In genomic region chr11:58193860-58194520, GRCm38 (mm10) we compare ENCODE assay signal across 16 mouse cellular contexts. TPM values are rescaled to one million over a fixed set of nuclear protein-coding genes. Genes with fewer than 3 reads are reported as not detected.
DNase-seq lines count a peak whose midpoint lies in the region; ATAC-seq and TF ChIP-seq lines count a peak whose summit lies in the region.
"Had no signal": no experiment of that assay in that cellular context is flagged by ENCODE, and none has a peak within 500 bp of the region (broad histone marks: within the 10 kb centered on the region; RNA-seq: fewer than 3 reads in every experiment).

No protein-coding gene starts in this region.

- TF ChIP-seq EP300 in heart, adult 2 months (IDR thresholded peaks at IDR 0.05; ENCODE audit: insufficient read depth, low read depth, low read length): no peak

- H3K36me3 ChIP-seq in heart, adult 2 months (ENCODE audit: control insufficient read depth, insufficient read depth, low read length): no peaks in the 10 kb centered on the region
- H3K36me3 ChIP-seq in intestine, postnatal 0 days (ENCODE audit: control insufficient read depth, insufficient read depth): no peaks in the 10 kb centered on the region
- no peaks in the 10 kb centered on the region for H3K36me3 ChIP-seq in intestine, embryonic 15.5 days
- peaks cover 7% of the 10 kb centered on the region for H3K36me3 ChIP-seq in megakaryocyte, embryonic 14.5 days (replicated peaks; ENCODE audit: low read length)
- H3K36me3 ChIP-seq in small intestine, adult 2 months (ENCODE audit: control insufficient read depth, insufficient read depth, low read length): peaks cover 11% of the 10 kb centered on the region
- H3K36me3 ChIP-seq: embryonic facial prominence, embryonic 13.5 days; hindbrain, embryonic 15.5 days; liver, embryonic 13.5 days had no signal

- no peaks in the 10 kb centered on the region for H3K9me3 ChIP-seq in intestine, postnatal 0 days (ENCODE audit: control insufficient read depth)
- no peaks in the 10 kb centered on the region for H3K9me3 ChIP-seq in intestine, embryonic 15.5 days
- H3K9me3 ChIP-seq in megakaryocyte, embryonic 14.5 days: no peaks in the 10 kb centered on the region; the same call in 1 of the 2 replicates
- H3K9me3 ChIP-seq: embryonic facial prominence, embryonic 13.5 days; hindbrain, embryonic 15.5 days; liver, embryonic 13.5 days had no signal

- H3K79me2 ChIP-seq in heart, adult 2 months (replicated peaks; ENCODE audit: control insufficient read depth, insufficient read depth, low read length): no peaks in the 10 kb centered on the region

- peak overlapping the region; percentile 63 for H3K27ac ChIP-seq in heart, adult 2 months
- H3K27ac ChIP-seq in intestine, postnatal 0 days (ENCODE audit: low read depth, low read length): no peak overlapping the region
- no peak overlapping the region for H3K27ac ChIP-seq in intestine, embryonic 15.5 days
- peak overlapping the region; percentile 35; the same call in 1 of the 2 replicates for H3K27ac ChIP-seq in small intestine, adult 2 months (ENCODE audit: insufficient read depth, low read depth, low read length)
- H3K27ac ChIP-seq: embryonic facial prominence, embryonic 13.5 days; hindbrain, embryonic 15.5 days; liver, embryonic 13.5 days had no signal

- no peak overlapping the region for H3K9ac ChIP-seq in heart, adult 2 months (ENCODE audit: low read depth, low read length)
- peak overlapping the region; percentile 23; the same call in 1 of the 2 replicates for H3K9ac ChIP-seq in intestine, postnatal 0 days (ENCODE audit: low read depth, low read length)
- H3K9ac ChIP-seq in intestine, embryonic 15.5 days: no peak overlapping the region
- H3K9ac ChIP-seq: embryonic facial prominence, embryonic 13.5 days; hindbrain, embryonic 15.5 days; liver, embryonic 13.5 days had no signal

- no peak for TF ChIP-seq CTCF in heart, adult 2 months (IDR thresholded peaks at IDR 0.05)
- no peak for TF ChIP-seq CTCF in intestine, postnatal 0 days (IDR thresholded peaks at IDR 0.05; ENCODE audit: low read depth)
- TF ChIP-seq CTCF in small intestine, adult 2 months (IDR thresholded peaks at IDR 0.05; ENCODE audit: extremely low read depth, insufficient read length, insufficient replicate concordance, low read depth, low read length): no peak

- no peak overlapping the region for H3K4me3 ChIP-seq in heart, adult 2 months
- no peak overlapping the region for H3K4me3 ChIP-seq in intestine, postnatal 0 days (ENCODE audit: low read depth, low read length)
- H3K4me3 ChIP-seq in intestine, embryonic 15.5 days (replicated peaks): no peak overlapping the region
- H3K4me3 ChIP-seq in megakaryocyte, embryonic 14.5 days (replicated peaks): peak overlapping the region; percentile 86
- H3K4me3 ChIP-seq in small intestine, adult 2 months (ENCODE audit: low read depth, low read length): no peak overlapping the region
- H3K4me3 ChIP-seq: embryonic facial prominence, embryonic 13.5 days; hindbrain, embryonic 15.5 days; liver, embryonic 13.5 days had no signal

- ATAC-seq in intestine, postnatal 0 days: no peak
- no peak for ATAC-seq in intestine, embryonic 15.5 days
- ATAC-seq in megakaryocyte, adult 5-6 weeks (ENCODE audit: poor library complexity, severe bottlenecking): no peak

- DNase-seq in heart, adult 2 months: no peak
- DNase-seq in heart, postnatal 14 days: no peak
- DNase-seq in thymus, postnatal 10 days (ENCODE audit: low spot score in 2 of 2): no peak
- DNase-seq: cerebellum, postnatal 14 days; gastrocnemius, postnatal 25 days; kidney, adult 2 months; liver, embryonic 13.5 days; right cerebral cortex, adult 18-20 months; spleen, adult 18-20 months had no signal

- H3K4me2 ChIP-seq in intestine, postnatal 0 days (replicated peaks; ENCODE audit: low read depth): no peak overlapping the region
- no peak overlapping the region for H3K4me2 ChIP-seq in intestine, embryonic 15.5 days (replicated peaks)
- H3K4me2 ChIP-seq: embryonic facial prominence, embryonic 13.5 days; hindbrain, embryonic 15.5 days; liver, embryonic 13.5 days had no signal

- no peaks in the 10 kb centered on the region for H3K27me3 ChIP-seq in heart, adult 2 months (ENCODE audit: control insufficient read depth, insufficient read depth, low read length)
- H3K27me3 ChIP-seq in intestine, postnatal 0 days (replicated peaks; ENCODE audit: control insufficient read depth, insufficient read depth, low read length): no peaks in the 10 kb centered on the region
- no peaks in the 10 kb centered on the region for H3K27me3 ChIP-seq in intestine, embryonic 15.5 days (replicated peaks)
- H3K27me3 ChIP-seq in megakaryocyte, embryonic 14.5 days (replicated peaks): no peaks in the 10 kb centered on the region
- H3K27me3 ChIP-seq in small intestine, adult 2 months (ENCODE audit: control insufficient read depth, insufficient read depth, low read length): no peaks in the 10 kb centered on the region
- H3K27me3 ChIP-seq: embryonic facial prominence, embryonic 13.5 days; hindbrain, embryonic 15.5 days had no signal

- peaks cover 7% of the 10 kb centered on the region for H3K4me1 ChIP-seq in heart, adult 2 months (ENCODE audit: control insufficient read depth, insufficient read depth, low read length)
- no peaks in the 10 kb centered on the region for H3K4me1 ChIP-seq in intestine, postnatal 0 days (replicated peaks; ENCODE audit: control insufficient read depth, insufficient read depth, low read length)
- 0 out of 2 replicates have a peak, but pooled peaks cover 3% of the 10 kb centered on the region for H3K4me1 ChIP-seq in intestine, embryonic 15.5 days (replicated peaks)
- peaks cover 86% of the 10 kb centered on the region for H3K4me1 ChIP-seq in megakaryocyte, embryonic 14.5 days
- peaks cover 6% of the 10 kb centered on the region; the same call in 1 of the 2 replicates for H3K4me1 ChIP-seq in small intestine, adult 2 months (ENCODE audit: control insufficient read depth, insufficient read depth, insufficient read length, low read length)
- H3K4me1 ChIP-seq: embryonic facial prominence, embryonic 13.5 days; hindbrain, embryonic 15.5 days had no signal

- 36% methylated on average over 4 of the region's 4 CpGs for WGBS in heart, adult 2 months
- 41% methylated on average over 4 of the region's 4 CpGs for WGBS in intestine, postnatal 0 days
- WGBS in intestine, embryonic 15.5 days: 45% methylated on average over 4 of the region's 4 CpGs
- WGBS in small intestine, adult 2 months: 50% methylated on average over 4 of the region's 4 CpGs

- intact Hi-C loops in heart, adult 2 months (cut with DNase I): no loop called here
- intact Hi-C loops in heart, postnatal 14 days (cut with DNase I): no loop called here

- TF ChIP-seq POLR2A in heart, adult 2 months (IDR thresholded peaks at IDR 0.05; ENCODE audit: insufficient read depth, low read depth, low read length): no peak
- no peak for TF ChIP-seq POLR2A in small intestine, adult 2 months (IDR thresholded peaks at IDR 0.05; ENCODE audit: low read depth, low read length)

RNA-seq across cellular contexts. Expression of gene Igtp, which starts 5.4 kb away (rescaled TPM):
- 10 to 100 TPM in 1 of 2 experiments, 1 to 10 TPM in 1; 9.3 to 12.4 TPM for total RNA-seq in heart, adult 2 months (2021)
- 14.1 and 16.4 TPM in 2 replicates for polyA plus RNA-seq in heart, adult 2 months (2012; rRNA removed)
- total RNA-seq in heart, postnatal 14 days (2021): 1 to 10 TPM; 3.8 to 4.8 TPM
- polyA plus RNA-seq in intestine, postnatal 0 days (2015; fragmentation: Nextera tagmentation; extraction: Ambion mirVana): 10.9 and 11.5 TPM in 2 replicates
- 5.0 and 5.6 TPM in 2 replicates for polyA plus RNA-seq in intestine, embryonic 15.5 days (2015; fragmentation: Nextera tagmentation; extraction: Ambion mirVana)
- 15.1 and 23.5 TPM in 2 replicates for polyA plus RNA-seq in megakaryocyte, embryonic 14.5 days (2012; ENCODE audit: insufficient read depth, low replicate concordance)
- 21.0 and 23.8 TPM in 2 replicates for total RNA-seq in megakaryocyte, adult 5-6 weeks (2015)
- 14.0 and 16.0 TPM in 2 replicates for total RNA-seq in megakaryocyte, adult 5-6 weeks (2017)
- 10.8 and 27.7 TPM in 2 replicates for polyA plus RNA-seq in small intestine, adult 2 months (2012; rRNA removed)

RNA-seq across cellular contexts. Expression of gene Irgm2, which starts 5.4 kb away (rescaled TPM):
- total RNA-seq in heart, adult 2 months (2021): 10 to 100 TPM; 10.6 to 16.4 TPM
- 11.9 and 18.3 TPM in 2 replicates for polyA plus RNA-seq in heart, adult 2 months (2012; rRNA removed)
- total RNA-seq in heart, postnatal 14 days (2021): 1 to 10 TPM; 6.9 to 7.0 TPM
- 5.4 and 6.4 TPM in 2 replicates for polyA plus RNA-seq in intestine, postnatal 0 days (2015; fragmentation: Nextera tagmentation; extraction: Ambion mirVana)
- polyA plus RNA-seq in intestine, embryonic 15.5 days (2015; fragmentation: Nextera tagmentation; extraction: Ambion mirVana): 3.8 TPM in 2 replicates
- 0.48 and 2.1 TPM in 2 replicates for polyA plus RNA-seq in megakaryocyte, embryonic 14.5 days (2012; ENCODE audit: insufficient read depth, low replicate concordance)
- 19.7 and 23.3 TPM in 2 replicates for total RNA-seq in megakaryocyte, adult 5-6 weeks (2015)
- 18.2 and 18.7 TPM in 2 replicates for total RNA-seq in megakaryocyte, adult 5-6 weeks (2017)
- 7.1 and 22.7 TPM in 2 replicates for polyA plus RNA-seq in small intestine, adult 2 months (2012; rRNA removed)

RNA-seq across cellular contexts. Expression of gene Mrpl22, which starts 22.5 kb away (rescaled TPM):
- 10 to 100 TPM; 50.7 to 53.9 TPM for total RNA-seq in heart, adult 2 months (2021)
- polyA plus RNA-seq in heart, adult 2 months (2012; rRNA removed): 48.4 and 48.6 TPM in 2 replicates
- 10 to 100 TPM; 47.1 to 49.9 TPM for total RNA-seq in heart, postnatal 14 days (2021)
- 86.2 and 90.1 TPM in 2 replicates for polyA plus RNA-seq in intestine, postnatal 0 days (2015; fragmentation: Nextera tagmentation; extraction: Ambion mirVana)
- 126 and 128 TPM in 2 replicates for polyA plus RNA-seq in intestine, embryonic 15.5 days (2015; fragmentation: Nextera tagmentation; extraction: Ambion mirVana)
- 13.3 and 15.7 TPM in 2 replicates for polyA plus RNA-seq in megakaryocyte, embryonic 14.5 days (2012; ENCODE audit: insufficient read depth, low replicate concordance)
- 45.0 and 47.8 TPM in 2 replicates for total RNA-seq in megakaryocyte, adult 5-6 weeks (2015)
- 29.6 and 31.8 TPM in 2 replicates for total RNA-seq in megakaryocyte, adult 5-6 weeks (2017)
- polyA plus RNA-seq in small intestine, adult 2 months (2012; rRNA removed): 8.3 and 13.9 TPM in 2 replicates

RNA-seq across cellular contexts. Expression of gene Gemin5, which starts 25.7 kb away (rescaled TPM):
- total RNA-seq in heart, adult 2 months (2021): 1 to 10 TPM; 9.1 to 9.3 TPM
- 3.2 and 4.7 TPM in 2 replicates for polyA plus RNA-seq in heart, adult 2 months (2012; rRNA removed)
- total RNA-seq in heart, postnatal 14 days (2021): 1 to 10 TPM; 9.2 to 9.7 TPM
- polyA plus RNA-seq in intestine, postnatal 0 days (2015; fragmentation: Nextera tagmentation; extraction: Ambion mirVana): 3.6 and 4.0 TPM in 2 replicates
- 18.5 and 18.6 TPM in 2 replicates for polyA plus RNA-seq in intestine, embryonic 15.5 days (2015; fragmentation: Nextera tagmentation; extraction: Ambion mirVana)
- polyA plus RNA-seq in megakaryocyte, embryonic 14.5 days (2012; ENCODE audit: insufficient read depth, low replicate concordance): 1.3 and 2.7 TPM in 2 replicates
- total RNA-seq in megakaryocyte, adult 5-6 weeks (2015): 3.4 and 7.3 TPM in 2 replicates
- 7.4 and 7.8 TPM in 2 replicates for total RNA-seq in megakaryocyte, adult 5-6 weeks (2017)
- 2.5 and 3.5 TPM in 2 replicates for polyA plus RNA-seq in small intestine, adult 2 months (2012; rRNA removed)

Comparison
In these comparisons a context has a peak if more than half of its experiments do, and no peak if none do; other contexts are left out.
1. H3K27ac ChIP-seq: peak in heart, adult 2 months (single experiment) and small intestine, adult 2 months (single experiment); none in intestine, postnatal 0 days (single experiment) and intestine, embryonic 15.5 days (single experiment).